Mouse (Mus musculus) MEL-GATA-1-ER (cell line): ENCODE measurements around the gene Scml4.
A peak's percentile ranks its signal among the peaks of the same experiment; 100 is the strongest.

Source experiments
- DNase-seq: peaks from one replicate; pipeline ENCODE4 v3.0.0-alpha.2; 2012; ENCODE audit warnings: low read depth; ENCODE audit errors: extremely low read depth

Gene Scml4

GRCm38 (mm10) chr10:42945316-42945715 lies 85.1 kb downstream of the Scml4 start:
- no peak for DNase-seq

- DNase-seq: no peak
Observed at GRCm38 (mm10) chr10:42947336-42947735, 87.2 kb downstream of the Scml4 start.

- DNase-seq: no peak
Observed at GRCm38 (mm10) chr10:42950252-42950751, 90.1 kb downstream of the Scml4 start.

GRCm38 (mm10) chr10:42951078-42952045 lies 91.2 kb downstream of the Scml4 start:
- DNase-seq: no peak

GRCm38 (mm10) chr10:42952046-42952420 lies 91.9 kb downstream of the Scml4 start:
- DNase-seq: no peak

GRCm38 (mm10) chr10:42953601-42954000 lies 93.4 kb downstream of the Scml4 start:
- no peak for DNase-seq

GRCm38 (mm10) chr10:42955205-42955604 lies 95.0 kb downstream of the Scml4 start:
- DNase-seq: no peak

GRCm38 (mm10) chr10:42957881-42958651 lies 97.9 kb downstream of the Scml4 start:
- peak; percentile 44 for DNase-seq

GRCm38 (mm10) chr10:42958686-42959085 lies 98.5 kb downstream of the Scml4 start:
- no peak for DNase-seq

- DNase-seq: no peak
Observed at GRCm38 (mm10) chr10:42961771-42962170, 101.6 kb downstream of the Scml4 start.

- DNase-seq: peak; percentile 60
Observed at GRCm38 (mm10) chr10:42962181-42962601, 102.0 kb downstream of the Scml4 start.

- peak; percentile 81 for DNase-seq
Observed at GRCm38 (mm10) chr10:42962655-42963054, 102.5 kb downstream of the Scml4 start.

GRCm38 (mm10) chr10:42963061-42963460 lies 102.9 kb downstream of the Scml4 start:
- DNase-seq: no peak

GRCm38 (mm10) chr10:42968332-42968731 lies 108.2 kb downstream of the Scml4 start:
- no peak for DNase-seq

GRCm38 (mm10) chr10:42972504-42973172 lies 112.5 kb downstream of the Scml4 start:
- no peak for DNase-seq

- no peak for DNase-seq
Observed at GRCm38 (mm10) chr10:42973537-42973936, 113.4 kb downstream of the Scml4 start.

GRCm38 (mm10) chr10:42976577-42976976 lies 116.4 kb downstream of the Scml4 start:
- DNase-seq: no peak

- no peak for DNase-seq
Observed at GRCm38 (mm10) chr10:42978346-42978745, 118.2 kb downstream of the Scml4 start.

- no peak for DNase-seq
Observed at GRCm38 (mm10) chr10:42980999-42981757, 121.0 kb downstream of the Scml4 start.

GRCm38 (mm10) chr10:42984886-42985285 lies 124.7 kb downstream of the Scml4 start:
- DNase-seq: no peak

- no peak for DNase-seq
Observed at GRCm38 (mm10) chr10:42987594-42988052, 127.5 kb downstream of the Scml4 start.
